Mouse (Mus musculus) forebrain, embryonic 10.5 days (tissue): ENCODE results near the gene Ajm1. TPM values are rescaled to one million over a fixed set of nuclear protein-coding genes. Genes with fewer than 3 reads are reported as not detected.
A peak's percentile ranks its signal among the peaks of the same experiment; 100 is the strongest.

ENCODE experiments used
- DNase-seq: peaks from one replicate; pipeline ENCODE4 v3.0.0-alpha.2; 2017; ENCODE audit warnings: low spot score; ENCODE audit errors: extremely low spot score
- H3K27ac ChIP-seq: fragments of 300-500 bp; sonication (generic); 2 replicates; pipeline ENCODE4 v1.5.1; 2016; ENCODE audit warnings: mild to moderate bottlenecking
- H3K27me3 ChIP-seq: fragments of 300-500 bp; sonication (generic); 2 replicates; pipeline ENCODE4 v1.6.1; 2016; ENCODE audit warnings: mild to moderate bottlenecking; ENCODE audit not compliant: poor library complexity, severe bottlenecking
- H3K36me3 ChIP-seq: fragments of 300-500 bp; sonication (generic); replicated peaks from 2 replicates; pipeline ENCODE4 v1.6.1; 2016; ENCODE audit warnings: mild to moderate bottlenecking, moderate library complexity
- H3K4me1 ChIP-seq: fragments of 300-500 bp; sonication (generic); 2 replicates; pipeline ENCODE4 v1.6.1; 2016
- H3K4me3 ChIP-seq: fragments of 300-500 bp; sonication (generic); 2 replicates; pipeline ENCODE4 v1.5.1; 2016; ENCODE audit warnings: mild to moderate bottlenecking, moderate library complexity
- H3K9me3 ChIP-seq: fragments of 300-500 bp; sonication (generic); 2 replicates; pipeline ENCODE4 v1.6.1; 2016; ENCODE audit warnings: mild to moderate bottlenecking, moderate library complexity
- WGBS: fragments of 180-500 bp; shearing (Covaris S2); methylation state at CpG from one replicate; pipeline ENCODE4 v1.1.7; 2016; 5-methylcytosine and 5-hydroxymethylcytosine counted together
- polyA plus RNA-seq: library from polyadenylated mRNA; unstranded; fragments of >200 nt; fragmentation: Nextera tagmentation; extraction: Ambion mirVana; gene quantifications from 2 replicates; pipeline ENCODE4 v1.2.1, GENCODE M21; 2016

Ajm1 gene
- 0.02 TPM in 1 of 2 replicates, not detected in the other for polyA plus RNA-seq

GRCm38 (mm10) chr2:25581294-25581864, at the start of gene Ajm1:
Gene Ajm1, minus strand, starts transcription at chr2:25581757.
- H3K27me3 ChIP-seq = peaks cover 52% of the 10 kb centered on the region
- peaks cover 62% of the 10 kb centered on the region for H3K4me1 ChIP-seq

GRCm38 (mm10) chr2:25628738-25629137, 47.2 kb upstream of the Ajm1 start:
- no peak for DNase-seq
- no peaks in the 10 kb centered on the region for H3K9me3 ChIP-seq
- no peaks in the 10 kb centered on the region for H3K27me3 ChIP-seq
- H3K27ac ChIP-seq = no peak overlapping the region
- 51% methylated on average over 4 of the region's 4 CpGs for WGBS
- peaks cover 5% of the 10 kb centered on the region for H3K4me1 ChIP-seq
- H3K4me3 ChIP-seq = no peak overlapping the region
- H3K36me3 ChIP-seq = no peaks in the 10 kb centered on the region

More at GRCm38 (mm10) chr2:25581294-25581864, at the start of gene Ajm1:
- WGBS = 9% methylated on average over 19 of the region's 19 CpGs
- DNase-seq = peak; percentile 71
- no peaks in the 10 kb centered on the region for H3K9me3 ChIP-seq
- H3K27ac ChIP-seq = no peak within 1 kb of the TSS
- peak within 1 kb of the TSS; percentile 42 for H3K4me3 ChIP-seq
- peaks cover 41% of the 10 kb centered on the region for H3K36me3 ChIP-seq

- Histone ChIP-seq H3K27ac (no peak within 1 kb of the TSS), H3K36me3 (no peaks in the 10 kb centered on the region), H3K4me1 (peaks cover 5% of the 10 kb centered on the region), H3K4me3 (no peak within 1 kb of the TSS), H3K9me3 (no peaks in the 10 kb centered on the region), H3K27me3 (no peaks in the 10 kb centered on the region)
- WGBS = 87% methylated on average over 6 of the region's 6 CpGs
- no peak for DNase-seq
Observed at GRCm38 (mm10) chr2:25627811-25628210, 46.3 kb upstream of the Ajm1 start, which contains the start of gene Fcna. Gene Fcna, minus strand, starts transcription at chr2:25628030.

GRCm38 (mm10) chr2:25625986-25626385, 44.4 kb upstream of the Ajm1 start:
- Histone ChIP-seq H3K4me1 (peaks cover 16% of the 10 kb centered on the region), H3K4me3 (no peak overlapping the region), H3K36me3 (no peaks in the 10 kb centered on the region), H3K27me3 (no peaks in the 10 kb centered on the region), H3K27ac (no peak overlapping the region), H3K9me3 (no peaks in the 10 kb centered on the region)
- 80% methylated on average over 5 of the region's 5 CpGs for WGBS
- DNase-seq = no peak

GRCm38 (mm10) chr2:25621229-25622200, 40.0 kb upstream of the Ajm1 start, which contains the start of gene Tmem141:
Gene Tmem141, minus strand, starts transcription at chr2:25622005.
- peak; percentile 80 for DNase-seq
- H3K27ac ChIP-seq = peak within 1 kb of the TSS; percentile 84
- H3K27me3 ChIP-seq = peaks cover 34% of the 10 kb centered on the region
- H3K4me1 ChIP-seq = peaks cover 18% of the 10 kb centered on the region
- peak within 1 kb of the TSS; percentile 62 for H3K4me3 ChIP-seq
- H3K9me3 ChIP-seq = no peaks in the 10 kb centered on the region
- H3K36me3 ChIP-seq = no peaks in the 10 kb centered on the region
- 6% methylated on average over 34 of the region's 34 CpGs for WGBS

- DNase-seq = no peak
- Histone ChIP-seq H3K9me3 (no peaks in the 10 kb centered on the region), H3K4me3 (peak overlapping the region; percentile 62; the same call in 1 of the 2 replicates), H3K27ac (no peak overlapping the region), H3K27me3 (peaks cover 41% of the 10 kb centered on the region), H3K4me1 (peaks cover 24% of the 10 kb centered on the region), H3K36me3 (no peaks in the 10 kb centered on the region)
- 88% methylated on average over 4 of the region's 4 CpGs for WGBS
Observed at GRCm38 (mm10) chr2:25620852-25621228, 39.3 kb upstream of the Ajm1 start.

GRCm38 (mm10) chr2:25620386-25620785, 38.8 kb upstream of the Ajm1 start:
- Histone ChIP-seq H3K4me3 (no peak overlapping the region), H3K27me3 (peaks cover 45% of the 10 kb centered on the region), H3K9me3 (no peaks in the 10 kb centered on the region), H3K27ac (no peak overlapping the region), H3K4me1 (peaks cover 24% of the 10 kb centered on the region), H3K36me3 (no peaks in the 10 kb centered on the region)
- 84% methylated on average over 6 of the region's 6 CpGs for WGBS
- no peak for DNase-seq

- Histone ChIP-seq H3K4me1 (peaks cover 24% of the 10 kb centered on the region), H3K27ac (no peak within 1 kb of the TSS), H3K27me3 (peaks cover 72% of the 10 kb centered on the region), H3K9me3 (no peaks in the 10 kb centered on the region), H3K4me3 (peak within 1 kb of the TSS; percentile 19; the same call in 1 of the 2 replicates), H3K36me3 (no peaks in the 10 kb centered on the region)
- 89% methylated on average over 3 of the region's 3 CpGs for WGBS
- no peak for DNase-seq
Observed at GRCm38 (mm10) chr2:25617578-25617977, 36.0 kb upstream of the Ajm1 start, which contains the start of gene Ccdc183. Gene Ccdc183, minus strand, starts transcription at chr2:25617678.

- peaks cover 84% of the 10 kb centered on the region for H3K27me3 ChIP-seq
- H3K4me1 ChIP-seq = peaks cover 16% of the 10 kb centered on the region
- H3K36me3 ChIP-seq = no peaks in the 10 kb centered on the region
- no peaks in the 10 kb centered on the region for H3K9me3 ChIP-seq
- peak overlapping the region; percentile 19; the same call in 1 of the 2 replicates for H3K4me3 ChIP-seq
- 27% methylated on average over 22 of the region's 22 CpGs for WGBS
- no peak for DNase-seq
- no peak overlapping the region for H3K27ac ChIP-seq
Observed at GRCm38 (mm10) chr2:25616398-25616797, 34.8 kb upstream of the Ajm1 start.

- no peak for DNase-seq
- peak overlapping the region; percentile 99 for H3K4me3 ChIP-seq
- H3K36me3 ChIP-seq = peaks cover 18% of the 10 kb centered on the region
- H3K9me3 ChIP-seq = no peaks in the 10 kb centered on the region
- peak overlapping the region; percentile 98 for H3K27ac ChIP-seq
- H3K4me1 ChIP-seq = peaks cover 24% of the 10 kb centered on the region
- H3K27me3 ChIP-seq = peaks cover 46% of the 10 kb centered on the region
- 69% methylated on average over 10 of the region's 10 CpGs for WGBS
Observed at GRCm38 (mm10) chr2:25608671-25609070, 27.1 kb upstream of the Ajm1 start.

- WGBS = under 1% methylated on average over 80 of the region's 80 CpGs
- DNase-seq = peak; percentile 83
- H3K36me3 ChIP-seq = peaks cover 24% of the 10 kb centered on the region
- peak within 1 kb of the TSS; percentile 99 for H3K4me3 ChIP-seq
- no peaks in the 10 kb centered on the region for H3K9me3 ChIP-seq
- peaks cover 39% of the 10 kb centered on the region for H3K27me3 ChIP-seq
- peak within 1 kb of the TSS; percentile 98 for H3K27ac ChIP-seq
- H3K4me1 ChIP-seq = peaks cover 24% of the 10 kb centered on the region
Observed at GRCm38 (mm10) chr2:25607761-25608622, 26.4 kb upstream of the Ajm1 start, which contains the start of gene Rabl6. Gene Rabl6, minus strand, starts transcription at chr2:25608521.

GRCm38 (mm10) chr2:25602526-25602925, 21.0 kb upstream of the Ajm1 start:
- H3K4me3 ChIP-seq = no peak overlapping the region
- no peak for DNase-seq
- no peaks in the 10 kb centered on the region for H3K27me3 ChIP-seq
- H3K9me3 ChIP-seq = no peaks in the 10 kb centered on the region
- 91% methylated on average over 5 of the region's 5 CpGs for WGBS
- H3K27ac ChIP-seq = no peak overlapping the region
- peaks cover 16% of the 10 kb centered on the region for H3K4me1 ChIP-seq
- peaks cover 78% of the 10 kb centered on the region for H3K36me3 ChIP-seq
